Mouse (Mus musculus) mouse trophoblast stem cell (cell line): ENCODE results near the gene Ndufb6.

Experiments used
- in situ Hi-C, 2 experiments: fragments of 300-500 bp; cut with MseI, MboI; formaldehyde crosslinking; loops; 2 replicates in 1 of 2; 3 replicates in 1 of 2; pipeline ENCODE4 v1.15.1; 2025

The Ndufb6 gene

GRCm38 (mm10) chr4:40254385-40255103 is 24.7 kb downstream of the Ndufb6 start:
- in situ Hi-C loops: no loop called here

DNA sequence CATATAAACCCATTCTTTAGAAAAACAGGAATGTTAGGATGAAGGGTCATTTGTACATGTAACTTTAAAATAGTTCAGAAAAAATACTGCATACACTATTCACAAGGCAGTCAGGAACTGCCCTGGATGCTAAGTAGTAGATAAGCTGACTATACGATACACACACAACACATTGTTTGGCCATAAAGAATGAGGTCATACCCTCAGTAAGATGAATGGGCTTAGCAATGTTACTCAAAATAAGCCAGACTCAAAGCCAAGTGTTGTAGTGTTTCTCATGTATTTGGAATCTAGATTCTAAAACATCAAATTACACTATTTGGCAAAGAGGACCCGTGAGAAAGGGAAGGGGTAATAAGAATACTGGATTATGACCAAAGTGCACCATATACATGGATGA is 25.5 kb downstream of the Ndufb6 start:
- in situ Hi-C loops: no loop called here

- in situ Hi-C loops: no loop called here
Observed at GRCm38 (mm10) chr4:40250984-40251383, 28.2 kb downstream of the Ndufb6 start.

DNA sequence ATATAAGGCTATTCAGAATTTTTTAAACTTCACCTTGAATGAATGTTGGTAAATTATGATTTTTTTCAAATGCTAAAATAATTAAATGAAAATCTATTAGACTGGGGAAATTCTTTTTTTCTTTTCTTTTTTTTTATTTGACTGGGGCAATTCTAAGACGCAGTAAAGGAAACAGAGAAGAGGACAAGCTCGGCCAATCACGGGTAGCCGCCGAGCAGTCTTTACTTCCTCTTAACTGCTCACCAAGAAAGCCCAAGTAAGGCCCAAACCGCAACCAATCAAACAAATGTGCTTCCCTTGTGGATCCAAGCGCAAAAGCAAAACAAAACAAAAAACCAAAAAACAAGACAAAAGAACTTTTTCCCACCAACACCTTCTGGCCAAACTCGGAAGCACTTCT is 35.2 kb downstream of the Ndufb6 start:
- in situ Hi-C loops: no loop called here

- in situ Hi-C loops: no loop called here
Observed at GRCm38 (mm10) chr4:40243006-40243405, 36.2 kb downstream of the Ndufb6 start.

- in situ Hi-C loops: no loop called here
Observed at GRCm38 (mm10) chr4:40241928-40242327, 37.3 kb downstream of the Ndufb6 start.

DNA sequence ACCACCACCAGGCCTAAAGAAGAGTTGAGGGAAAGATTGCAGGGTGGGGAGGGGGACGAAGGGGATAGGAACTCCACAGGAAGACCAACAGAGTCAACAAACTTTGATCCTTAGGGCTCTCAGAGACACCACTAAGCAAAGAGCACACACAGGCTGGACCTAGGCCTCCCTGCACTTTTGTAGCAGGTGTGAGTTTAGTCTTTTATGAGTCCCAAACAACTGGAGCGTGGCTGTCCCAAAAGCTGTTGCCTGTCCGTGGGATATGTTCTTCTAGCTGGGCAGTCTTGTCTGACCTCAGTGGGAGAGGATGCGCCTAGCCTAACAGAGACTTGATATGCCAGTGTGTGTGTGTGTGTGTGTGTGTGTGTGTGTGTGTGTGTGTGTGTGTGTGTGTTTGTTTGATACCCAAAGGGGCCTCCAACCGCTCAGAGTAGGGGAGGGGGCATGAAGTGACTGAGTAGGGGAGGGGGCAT is 38.9 kb downstream of the Ndufb6 start:
- in situ Hi-C loops: no loop called here

GRCm38 (mm10) chr4:40239409-40240271 is 39.6 kb downstream of the Ndufb6 start, which contains the start of gene Ddx58:
Gene Ddx58, minus strand, starts transcription at chr4:40239828.
- in situ Hi-C loops: no loop called here

- in situ Hi-C loops: no loop called here
Observed at GRCm38 (mm10) chr4:40238483-40239408, 40.5 kb downstream of the Ndufb6 start.

DNA sequence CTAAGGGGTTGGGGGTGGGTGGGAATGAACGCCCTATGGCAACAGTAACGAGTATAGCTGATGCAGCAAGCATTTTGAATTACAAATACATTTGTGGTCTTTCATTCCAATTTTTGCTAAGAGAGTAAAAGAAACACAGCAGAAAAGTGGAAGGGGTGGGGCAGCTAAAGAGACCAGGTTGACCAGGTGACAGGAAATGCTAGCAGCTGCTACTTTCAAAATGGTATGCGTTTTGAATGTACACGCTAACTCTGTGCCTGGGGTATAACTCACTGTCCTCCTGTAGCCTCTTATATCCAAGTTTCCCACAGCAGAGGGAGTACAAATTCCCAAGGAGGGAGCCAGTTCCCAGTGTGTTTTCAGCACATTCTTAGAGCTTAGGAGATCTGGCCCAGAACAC is 42.4 kb downstream of the Ndufb6 start:
- in situ Hi-C loops: no loop called here

- in situ Hi-C loops: no loop called here
Observed at GRCm38 (mm10) chr4:40234256-40234655, 45.0 kb downstream of the Ndufb6 start.

GRCm38 (mm10) chr4:40233062-40233664 is 46.1 kb downstream of the Ndufb6 start:
- in situ Hi-C loops: no loop called here

- in situ Hi-C loops: no loop called here
Observed at GRCm38 (mm10) chr4:40229723-40230122, 49.5 kb downstream of the Ndufb6 start.

- in situ Hi-C loops: no loop called here
Observed at GRCm38 (mm10) chr4:40227886-40228285, 51.3 kb downstream of the Ndufb6 start.

GRCm38 (mm10) chr4:40227131-40227530 is 52.1 kb downstream of the Ndufb6 start:
- in situ Hi-C loops: no loop called here

- in situ Hi-C loops: no loop called here
Observed at GRCm38 (mm10) chr4:40226095-40226494, 53.1 kb downstream of the Ndufb6 start.

DNA sequence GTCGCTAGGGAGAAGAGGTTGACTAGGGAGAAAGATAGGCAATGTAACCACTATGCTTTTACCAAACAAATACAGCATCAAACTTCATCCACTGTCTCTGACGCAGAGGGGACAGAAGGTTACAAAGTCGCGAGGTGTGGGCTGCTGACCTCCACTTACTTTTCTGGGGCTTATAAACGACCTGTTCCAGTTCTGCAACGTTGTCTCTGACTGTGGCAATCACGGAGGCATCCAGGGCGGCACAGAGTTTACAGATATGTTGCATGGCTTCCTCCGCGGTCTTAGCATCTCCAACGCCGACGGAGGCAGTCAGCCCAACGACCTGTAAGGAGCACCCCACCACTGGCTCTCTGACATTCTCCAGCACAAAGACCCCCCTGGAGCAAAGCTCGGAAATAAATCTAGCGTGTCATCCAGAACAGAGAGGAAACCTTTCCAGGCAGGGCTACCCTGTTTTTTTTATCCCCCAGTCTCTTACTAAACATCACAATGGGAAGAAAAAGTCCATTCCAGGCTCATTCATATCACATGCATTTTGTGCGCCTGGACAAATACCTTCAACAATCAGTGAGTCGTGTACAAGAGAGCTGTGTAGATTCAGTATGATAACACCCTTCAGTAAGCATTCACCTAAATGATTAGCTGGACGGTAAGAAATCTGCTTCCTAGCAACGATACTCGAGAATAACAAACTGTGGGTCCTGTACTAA is 57.2 kb downstream of the Ndufb6 start:
- in situ Hi-C loops: no loop called here

GRCm38 (mm10) chr4:40221004-40221760 is 58.0 kb downstream of the Ndufb6 start:
- in situ Hi-C loops: no loop called here
